Mouse (Mus musculus) effector memory CD4-positive, alpha-beta T cell, adult 7 months (primary cell): ENCODE results near the gene Adgrl3. TPM values are rescaled to one million over a fixed set of nuclear protein-coding genes. Genes with fewer than 3 reads are reported as not detected.

Experiments used
- polyA plus RNA-seq: library from polyadenylated mRNA; unstranded; fragments of 100-300 nt; shearing (Covaris generic); gene quantifications from one replicate; pipeline ENCODE4 v1.2.1, GENCODE M21; 2017

Gene Adgrl3
- 0.83 TPM for polyA plus RNA-seq

GRCm38 (mm10) chr5:81019590-81020254, at the start of gene Adgrl3:
Gene Adgrl3, plus strand, starts transcription at chr5:81020138.

